Mouse (Mus musculus) left cerebral cortex, postnatal 4 days (tissue): ENCODE measurements around the gene Pold1. TPM values are rescaled to one million over a fixed set of nuclear protein-coding genes. Genes with fewer than 3 reads are reported as not detected.

Source experiments
- DNase-seq: peaks from one replicate; pipeline ENCODE4 v3.0.0-alpha.2; 2022
- intact Hi-C: fragments of 180-260 bp; cut with DNase I; formaldehyde crosslinking; loops from one replicate; pipeline ENCODE4 v1.15.1; 2025
- total RNA-seq, 2 experiments: library from RNA; stranded (reverse); gene quantifications; 2 replicates each; pipeline ENCODE4 v1.2.3; 2021

Gene Pold1
- total RNA-seq, 2 experiments from 2014 or later = 13.6 to 14.4 TPM

GRCm38 (mm10) chr7:44547725-44548124, 924 bp downstream of the Pold1 start:
- DNase-seq = peak; percentile 51
- intact Hi-C loops = no loop called here

GRCm38 (mm10) chr7:44547041-44547440, 1.6 kb downstream of the Pold1 start:
- DNase-seq = no peak
- intact Hi-C loops = no loop called here

DNA sequence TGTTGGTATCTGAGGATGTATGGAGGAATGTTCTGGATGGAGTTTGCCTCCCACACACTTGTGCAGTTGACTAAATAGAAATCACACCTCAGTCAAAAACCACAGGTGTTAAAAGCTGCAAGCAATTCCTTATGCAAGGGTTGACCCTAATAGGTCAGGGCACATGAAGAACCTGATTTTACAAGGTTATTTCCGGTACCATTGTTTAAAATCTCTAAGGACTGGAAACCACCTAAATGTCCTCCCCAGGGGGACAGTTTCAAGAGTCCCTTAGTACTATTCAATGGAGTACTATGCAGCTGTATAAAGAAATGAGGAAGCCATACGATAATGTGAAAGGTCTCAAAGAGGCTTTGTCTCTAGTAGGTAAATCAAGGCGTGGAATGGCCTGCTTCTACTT, 2.4 kb downstream of the Pold1 start:
- intact Hi-C loops = no loop called here
- DNase-seq = no peak

DNA sequence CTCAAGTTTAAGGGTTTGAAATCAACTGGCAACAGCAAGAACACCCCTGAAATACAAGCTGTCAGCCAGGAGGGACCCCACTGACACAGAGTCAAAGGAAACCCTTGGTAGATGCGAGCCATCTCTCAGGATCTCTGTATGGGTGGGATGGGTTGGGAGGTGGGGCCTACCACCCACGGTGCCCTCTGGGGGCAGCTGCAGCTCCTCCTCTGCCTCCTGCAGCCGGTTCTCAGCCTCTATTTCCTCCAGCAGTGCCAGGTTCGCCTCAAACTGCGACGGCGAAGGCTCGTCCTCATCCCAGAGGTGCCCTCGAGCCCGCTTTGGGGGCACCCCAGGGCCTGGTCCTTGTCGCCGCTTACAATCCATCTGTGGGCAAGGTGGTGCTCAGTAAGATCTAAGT, 5.6 kb downstream of the Pold1 start:
- intact Hi-C loops = no loop called here

GRCm38 (mm10) chr7:44542555-44542954, 6.1 kb downstream of the Pold1 start:
- no peak for DNase-seq
- intact Hi-C loops = no loop called here

More for the DNA sequence above, 5.6 kb downstream of the Pold1 start:
- no peak for DNase-seq

DNA sequence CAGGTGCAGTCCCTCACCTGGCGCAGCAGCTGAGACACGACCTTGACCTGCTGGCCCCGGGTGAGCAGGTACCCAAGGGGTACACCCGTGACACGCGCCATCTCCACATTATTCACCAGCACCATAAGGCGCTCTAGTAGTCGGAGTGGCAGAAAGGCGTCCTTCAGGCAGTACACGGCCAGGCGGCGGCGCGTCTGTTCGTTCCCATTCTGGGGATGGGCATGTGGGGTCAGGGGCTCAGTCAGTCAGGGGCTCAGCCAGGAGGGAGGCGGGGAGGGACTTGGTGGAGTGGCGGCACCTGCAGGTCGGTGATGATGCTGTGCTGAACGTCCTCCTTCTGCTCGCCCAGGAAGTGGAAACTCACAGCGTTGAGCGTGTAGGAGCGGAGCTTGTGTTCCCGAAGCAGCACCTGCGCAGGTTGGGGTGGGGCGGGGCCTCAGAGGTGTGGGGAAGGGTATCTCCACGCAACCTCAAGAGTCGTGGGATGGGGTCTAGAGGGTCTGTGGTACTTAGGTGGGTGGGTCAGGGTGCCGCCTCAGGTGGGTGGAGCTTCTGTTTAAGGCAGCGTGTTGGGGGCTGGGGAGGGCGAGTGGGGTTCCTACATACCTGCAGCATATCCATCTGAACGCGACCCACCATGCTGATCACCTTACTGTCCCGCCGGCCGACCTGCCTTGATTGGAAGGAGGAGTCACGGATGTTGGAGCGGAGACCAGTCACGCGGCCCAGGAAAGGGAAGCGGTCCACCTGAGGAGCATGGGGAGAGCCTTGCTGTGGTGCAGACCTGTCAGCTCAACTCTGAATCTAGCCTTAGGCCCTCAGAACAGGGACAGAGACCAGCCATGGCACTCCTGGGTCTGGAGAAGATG, 9.7 kb downstream of the Pold1 start:
- intact Hi-C loops = no loop called here
- no peak for DNase-seq

DNA sequence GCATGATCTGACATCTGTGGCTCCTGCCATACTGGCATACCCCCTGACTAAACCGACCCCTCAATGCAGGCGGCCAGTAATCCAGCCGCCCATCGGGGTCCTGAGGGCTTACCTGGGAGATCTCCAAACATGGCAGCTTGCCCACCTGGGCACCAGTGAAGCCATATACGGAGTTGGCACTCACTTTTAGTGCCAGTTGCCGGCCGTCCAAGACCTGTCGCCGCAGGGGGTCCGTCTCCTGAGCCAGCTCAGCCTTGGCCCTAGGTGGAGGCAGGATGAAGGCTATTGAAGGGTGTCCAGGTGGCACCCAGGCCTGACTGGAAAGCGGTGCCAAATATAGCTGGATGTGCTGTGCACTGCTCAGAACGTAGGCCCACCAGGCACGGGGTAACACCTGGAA, 11.2 kb downstream of the Pold1 start:
- intact Hi-C loops = no loop called here
- DNase-seq = peak; percentile 45

- no peak for DNase-seq
- intact Hi-C loops = no loop called here
Observed at GRCm38 (mm10) chr7:44537009-44537408, 11.6 kb downstream of the Pold1 start.

GRCm38 (mm10) chr7:44536590-44536968, 12.1 kb downstream of the Pold1 start:
- intact Hi-C loops = no loop called here
- DNase-seq = peak; percentile 56

DNA sequence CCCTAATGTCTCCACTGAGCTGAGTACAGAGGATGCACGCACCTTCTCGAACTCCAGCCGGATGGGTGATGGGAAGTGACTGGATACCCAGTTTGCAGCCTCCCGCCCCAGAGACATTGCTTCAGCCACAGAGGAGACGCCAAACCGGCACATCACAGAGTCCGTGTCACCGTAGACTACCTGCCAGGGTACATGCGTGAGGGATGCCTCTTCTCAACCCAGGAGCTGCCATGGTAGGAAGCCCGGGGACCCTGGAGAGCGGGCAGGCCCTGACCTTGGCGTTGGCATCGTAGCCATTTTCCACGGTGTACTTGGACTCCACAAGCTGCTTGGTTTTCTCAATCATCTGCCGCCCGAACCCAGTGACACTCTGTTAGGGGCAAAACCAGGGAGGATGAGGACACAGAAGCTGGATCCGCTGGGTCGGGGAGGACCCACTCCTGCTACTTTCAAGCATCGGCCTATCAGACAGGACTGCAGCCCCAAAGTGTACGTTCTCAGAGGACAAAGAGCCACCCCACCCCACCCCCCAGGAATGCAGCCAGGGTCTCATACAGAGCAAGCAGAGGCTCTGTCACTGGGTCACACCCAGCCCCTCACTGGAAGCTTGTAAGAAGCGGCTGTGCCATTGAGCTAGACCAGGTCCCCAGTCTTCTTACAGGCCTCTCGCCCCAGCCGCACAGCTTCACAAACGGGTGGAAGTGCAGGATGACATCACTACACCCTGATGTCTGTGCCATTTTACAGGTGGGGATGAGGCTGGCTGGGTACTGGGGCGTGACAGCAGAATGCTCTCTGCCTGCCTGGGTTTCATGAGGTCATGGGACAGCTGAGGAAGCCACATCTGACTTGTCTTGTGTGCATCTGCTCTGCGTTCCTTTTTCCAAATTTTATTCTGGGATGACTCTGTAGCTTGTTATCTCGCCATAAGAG, 12.7 kb downstream of the Pold1 start:
- intact Hi-C loops = no loop called here
- no peak for DNase-seq

GRCm38 (mm10) chr7:44534656-44535441, 13.8 kb downstream of the Pold1 start:
- intact Hi-C loops = no loop called here
- no peak for DNase-seq

DNA sequence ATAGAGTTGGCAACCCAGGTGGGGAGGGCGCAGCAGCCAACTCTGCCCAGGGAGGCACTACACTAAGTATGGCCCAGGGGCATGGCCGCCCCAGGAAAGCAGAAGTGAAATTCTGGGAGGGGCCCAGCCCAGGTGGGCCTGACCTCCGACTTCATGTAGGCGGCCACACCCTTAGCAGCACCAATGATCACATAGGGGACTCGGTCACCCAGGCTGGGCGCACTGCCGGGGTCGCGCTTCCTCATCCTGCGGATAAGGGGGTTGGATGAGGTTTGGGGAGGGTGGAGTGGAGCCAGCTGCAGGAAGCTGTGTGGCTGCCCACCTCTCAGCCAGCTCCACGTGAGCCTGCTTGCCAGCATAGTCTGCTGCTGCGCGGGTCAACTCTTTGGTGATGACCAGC, 14.4 kb downstream of the Pold1 start:
- intact Hi-C loops = no loop called here
- no peak for DNase-seq

DNA sequence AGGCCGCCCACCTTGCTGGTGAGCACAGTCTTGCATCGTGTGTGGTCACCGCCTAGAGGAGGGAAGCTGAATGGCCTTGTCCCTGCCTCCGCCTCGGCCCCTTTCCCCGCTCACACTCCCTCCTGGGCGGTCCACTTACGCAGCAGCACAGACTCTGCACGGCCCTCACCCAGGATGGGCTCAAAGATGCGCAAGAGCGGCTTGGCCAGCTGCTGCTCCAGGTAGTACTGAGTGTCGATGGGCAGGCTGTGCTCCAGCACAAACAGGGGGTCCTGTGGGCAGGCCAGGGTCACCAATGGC, 15.0 kb downstream of the Pold1 start:
- DNase-seq = no peak
- intact Hi-C loops = no loop called here

DNA sequence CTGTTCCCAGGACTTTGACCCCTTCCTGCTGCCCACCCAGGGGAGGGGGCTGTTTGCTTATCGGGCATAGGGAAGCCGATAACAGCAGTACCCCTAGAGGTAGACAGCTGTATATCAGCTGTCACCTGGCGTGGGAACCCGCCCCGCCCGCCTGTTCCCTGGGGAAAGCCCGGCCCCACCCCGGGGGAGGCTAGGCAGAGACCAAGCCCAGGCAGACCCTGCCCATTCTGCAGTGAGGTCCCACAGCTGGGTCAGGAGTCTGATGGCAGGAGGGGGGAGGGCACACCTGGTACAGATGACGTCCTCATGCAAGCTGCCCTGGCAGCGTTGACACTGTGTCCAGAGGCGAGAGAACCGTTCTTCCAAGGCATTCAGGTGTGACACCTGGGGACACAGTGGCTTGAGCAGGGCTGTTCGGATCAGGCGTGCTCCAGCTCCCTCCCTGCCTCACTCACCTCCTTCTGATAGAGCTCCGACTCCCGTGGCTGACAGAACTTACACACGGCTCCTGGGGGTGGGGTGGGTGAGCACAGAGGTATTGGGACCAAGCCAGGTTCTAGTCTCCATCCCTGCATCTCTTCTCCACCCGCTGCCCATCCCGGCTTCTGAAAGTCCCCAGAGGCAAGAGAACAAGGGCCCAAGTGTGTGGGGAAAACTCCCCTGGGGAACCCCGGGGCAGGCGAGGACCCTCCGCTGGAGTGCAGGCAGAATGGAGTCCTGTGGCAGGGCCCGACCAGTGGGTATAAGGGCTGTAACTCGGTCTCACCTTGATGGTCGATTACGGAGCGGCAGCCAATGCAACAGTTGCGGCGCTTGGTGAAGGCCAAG, 15.5 kb downstream of the Pold1 start:
- DNase-seq = no peak
- intact Hi-C loops = no loop called here

DNA sequence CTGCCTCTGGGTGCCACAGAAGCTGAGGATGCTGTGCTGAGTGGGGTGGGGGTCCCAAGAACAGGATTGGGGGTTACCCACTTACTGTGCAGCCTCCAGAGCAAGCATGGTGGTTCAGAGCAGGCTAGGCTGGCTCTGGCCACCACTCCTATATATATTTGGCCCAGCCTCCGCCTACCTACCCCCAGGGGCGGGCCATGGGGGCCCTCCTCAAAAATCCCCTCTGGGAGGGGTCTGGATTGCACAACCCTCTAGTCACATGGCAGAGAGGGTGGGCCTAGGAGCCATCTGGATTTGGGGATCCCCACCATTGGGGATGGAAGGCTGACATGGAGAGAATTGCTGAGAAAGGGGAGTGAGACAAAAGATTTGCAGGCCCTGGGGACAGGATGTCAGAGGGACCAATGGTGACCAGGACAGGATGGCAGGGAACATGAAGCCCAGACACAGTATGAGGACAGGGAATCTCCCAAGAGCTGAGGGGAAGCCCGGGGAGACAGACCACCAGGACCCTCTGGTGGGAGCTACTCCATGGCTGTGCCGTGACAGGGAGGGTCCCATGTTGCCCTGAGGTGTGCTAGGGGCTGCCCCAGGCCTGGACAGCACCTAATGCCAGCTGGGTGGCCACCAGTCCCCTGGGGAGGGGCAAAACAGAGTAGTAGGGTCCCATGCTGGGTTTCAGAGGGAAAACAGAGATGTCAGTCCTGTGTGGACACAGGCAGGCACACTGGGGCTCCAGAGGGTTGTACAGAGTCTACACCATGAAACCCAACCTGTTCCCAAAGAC, 16.5 kb downstream of the Pold1 start, which contains the start of gene Spib:
Spib (minus strand) TSS at position 126 of the 787 bp plus-strand sequence.
- intact Hi-C loops = no loop called here
- no peak for DNase-seq

DNA sequence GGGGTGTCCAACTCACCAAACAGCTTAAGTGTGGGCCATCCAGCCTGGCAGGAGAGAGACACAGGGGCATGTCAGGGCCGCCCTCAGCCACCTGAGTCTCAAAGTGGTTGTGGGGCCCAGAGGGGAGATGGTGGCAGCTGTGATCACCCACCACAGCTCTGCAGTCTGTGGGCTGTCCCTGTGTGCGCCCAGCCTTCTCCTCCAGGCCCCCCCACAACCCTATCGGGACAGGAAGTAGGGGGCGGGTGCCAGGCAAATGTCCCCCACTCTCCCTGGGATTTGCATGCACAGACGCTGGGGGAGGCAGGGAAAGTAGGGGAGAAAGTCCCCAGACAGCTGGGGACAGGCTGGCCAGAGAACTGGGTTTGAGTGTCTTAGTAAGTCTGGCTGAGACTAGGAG, 17.4 kb downstream of the Pold1 start:
- intact Hi-C loops = no loop called here
- no peak for DNase-seq

DNA sequence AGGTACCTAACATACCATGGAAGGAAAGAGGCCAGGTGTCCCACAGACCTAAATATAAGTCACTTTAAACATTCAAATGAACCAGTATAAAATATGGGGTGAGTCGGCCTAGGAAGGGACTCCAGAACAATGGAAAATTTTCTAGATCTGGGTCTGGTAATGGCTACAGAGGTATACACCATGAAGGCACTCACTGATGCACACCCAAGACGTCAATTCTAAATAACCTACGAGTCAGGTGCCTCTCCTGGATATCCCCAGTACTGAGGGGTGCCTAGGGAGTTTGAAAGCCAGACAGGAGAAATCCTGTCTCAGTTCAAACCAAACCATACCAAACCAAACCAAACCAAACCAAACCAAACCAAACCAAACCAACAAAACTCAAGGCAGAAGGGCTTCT, 18.1 kb downstream of the Pold1 start:
- DNase-seq = no peak
- intact Hi-C loops = no loop called here

DNA sequence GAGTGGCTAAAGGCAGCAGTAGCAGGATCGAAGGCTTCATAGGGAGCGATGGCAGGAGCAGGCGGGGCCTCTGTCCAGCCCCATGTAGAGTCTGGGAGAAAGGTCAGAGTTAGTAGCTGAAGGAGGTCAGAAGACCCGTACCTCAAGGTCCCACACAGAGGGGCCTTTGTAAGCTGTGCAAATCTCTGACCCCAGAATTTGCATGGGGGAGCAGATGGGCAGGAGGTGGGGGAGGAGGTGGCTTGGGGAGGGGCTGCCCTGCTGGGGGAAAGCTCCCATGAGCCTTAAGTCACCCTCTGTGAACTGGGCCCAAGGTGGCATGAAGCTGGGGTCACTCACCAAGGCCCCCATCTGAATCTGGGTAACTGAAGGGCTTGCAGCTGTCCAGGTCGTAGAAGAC, 19.1 kb downstream of the Pold1 start:
- no peak for DNase-seq
- intact Hi-C loops = no loop called here
